Mouse (Mus musculus): ENCODE results near the gene Ube2j1. TPM values are rescaled to one million over a fixed set of nuclear protein-coding genes. Genes with fewer than 3 reads are reported as not detected.

Gene Ube2j1
- polyA plus RNA-seq (2011; ENCODE audit: insufficient read depth, insufficient read length, low read depth, missing spikeins): 31.1 and 34.3 TPM in 2 replicates

DNA sequence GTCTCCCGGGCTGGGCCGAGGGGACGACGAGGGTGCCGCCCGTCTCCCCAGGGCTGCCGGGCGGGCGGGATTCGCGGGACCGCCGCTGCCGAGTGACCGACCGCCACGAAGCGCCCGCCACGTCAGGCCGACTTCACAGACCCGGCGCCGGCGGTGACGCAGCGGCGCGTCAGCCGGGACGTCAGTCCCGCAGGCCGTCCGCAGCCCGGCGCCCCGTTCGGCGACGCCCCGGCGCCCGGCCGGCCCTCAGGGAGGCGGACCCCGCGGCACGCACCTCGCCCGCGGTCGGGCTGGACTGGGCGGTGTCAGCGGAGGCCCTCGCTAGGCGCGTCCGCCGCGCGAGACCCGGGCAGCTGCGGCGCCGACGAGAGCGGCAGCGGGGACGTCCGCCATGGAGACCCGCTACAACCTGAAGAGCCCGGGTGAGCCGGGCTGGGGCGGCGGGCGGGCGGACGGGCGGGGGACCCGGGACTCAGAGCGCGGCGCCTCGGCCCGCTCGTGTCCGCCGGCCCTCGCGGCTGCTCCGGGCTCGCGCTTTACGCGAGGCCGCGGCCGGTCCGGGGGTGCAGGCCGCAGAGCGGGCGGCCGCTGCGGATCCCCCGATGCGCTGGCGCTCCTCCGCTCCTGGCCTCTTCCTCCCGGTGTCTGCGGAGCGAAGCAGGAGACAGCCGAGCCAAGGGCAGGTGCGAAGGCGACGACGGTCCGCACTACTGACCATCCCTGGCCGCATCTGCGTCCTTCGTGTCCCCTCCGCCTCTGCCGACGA lies at the start of gene Ube2j1:
TSS of gene Ube2j1 (plus strand) at position 222 of the 766 bp plus-strand sequence.
- Histone ChIP-seq H3K4me1 (ENCODE audit: control insufficient read depth, insufficient read depth, low read length) (no peaks in the 10 kb centered on the region), H3K4me3 (ENCODE audit: low read depth, low read length) (peak within 1 kb of the TSS; percentile 99), H3K36me3 (ENCODE audit: control insufficient read depth, insufficient read depth, low read length, poor library complexity, severe bottlenecking) (no peaks in the 10 kb centered on the region), H3K9me3 (replicated peaks; ENCODE audit: control insufficient read depth, insufficient read depth, low read length, poor library complexity, severe bottlenecking) (peaks cover 3% of the 10 kb centered on the region; the same call in 1 of the 2 replicates), H3K9ac (ENCODE audit: low read depth, poor library complexity, severe bottlenecking) (peak within 1 kb of the TSS; percentile 99), H3K27me3 (ENCODE audit: control insufficient read depth, insufficient read depth, low read length, poor library complexity, severe bottlenecking) (peaks cover 6% of the 10 kb centered on the region), H3K27ac (ENCODE audit: insufficient read depth, low read length) (no peak within 1 kb of the TSS)
- no peak for TF ChIP-seq POLR2A (IDR thresholded peaks at IDR 0.05; ENCODE audit: insufficient read depth, low read length)
- TF ChIP-seq CTCF (IDR thresholded peaks at IDR 0.05; ENCODE audit: low read depth, low read length): no peak
- TF ChIP-seq EP300 (IDR thresholded peaks at IDR 0.05; ENCODE audit: insufficient read depth, low read depth, low read length): no peak

- Histone ChIP-seq H3K27ac (ENCODE audit: insufficient read depth, low read length) (no peak overlapping the region), H3K4me1 (ENCODE audit: control insufficient read depth, insufficient read depth, low read length) (peaks cover 3% of the 10 kb centered on the region), H3K9ac (ENCODE audit: low read depth, poor library complexity, severe bottlenecking) (no peak overlapping the region), H3K4me3 (ENCODE audit: low read depth, low read length) (no peak overlapping the region), H3K9me3 (replicated peaks; ENCODE audit: control insufficient read depth, insufficient read depth, low read length, poor library complexity, severe bottlenecking) (no peaks in the 10 kb centered on the region), H3K36me3 (ENCODE audit: control insufficient read depth, insufficient read depth, low read length, poor library complexity, severe bottlenecking) (no peaks in the 10 kb centered on the region), H3K27me3 (ENCODE audit: control insufficient read depth, insufficient read depth, low read length, poor library complexity, severe bottlenecking) (no peaks in the 10 kb centered on the region; the same call in 1 of the 2 replicates)
- no peak for TF ChIP-seq CTCF (IDR thresholded peaks at IDR 0.05; ENCODE audit: low read depth, low read length)
- no peak for TF ChIP-seq EP300 (IDR thresholded peaks at IDR 0.05; ENCODE audit: insufficient read depth, low read depth, low read length)
- TF ChIP-seq POLR2A (IDR thresholded peaks at IDR 0.05; ENCODE audit: insufficient read depth, low read length): no peak
Measured at GRCm38 (mm10) chr4:32981617-32982016, 49.6 kb upstream of the Ube2j1 start.

DNA sequence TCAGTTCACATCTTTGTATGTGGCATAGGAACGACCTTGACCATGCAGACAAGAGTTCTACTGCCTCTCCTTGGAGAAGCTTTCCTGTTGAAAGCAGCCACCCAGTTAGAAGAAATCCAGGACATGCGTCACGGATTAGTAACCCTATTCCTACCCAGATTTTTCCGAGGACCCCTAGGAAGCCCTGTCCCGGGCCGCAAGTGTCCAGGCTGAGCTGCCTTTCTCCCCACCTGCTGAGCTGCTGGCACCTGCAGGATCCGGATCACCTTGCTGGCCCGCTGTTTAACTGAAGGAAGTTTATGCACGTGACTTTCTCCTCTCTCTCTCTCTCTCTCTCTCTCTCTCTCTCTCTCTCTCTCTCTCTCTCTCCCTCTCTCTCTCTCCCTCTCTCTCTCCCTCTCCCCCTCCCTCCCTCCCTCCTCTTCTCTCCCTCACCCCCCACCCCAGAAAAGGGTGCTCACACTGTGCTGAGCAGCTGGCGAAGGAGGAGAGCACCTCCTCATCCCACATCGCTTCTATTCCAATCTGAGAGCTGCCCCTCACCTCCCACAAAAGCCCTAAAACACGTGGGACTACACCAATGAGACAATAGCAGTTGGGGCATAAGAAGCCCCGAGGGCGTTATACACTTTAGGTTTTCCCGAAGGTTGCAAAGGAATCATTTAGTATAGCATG lies 49.0 kb upstream of the Ube2j1 start:
- TF ChIP-seq CTCF (IDR thresholded peaks at IDR 0.05; ENCODE audit: low read depth, low read length): no peak

DNA sequence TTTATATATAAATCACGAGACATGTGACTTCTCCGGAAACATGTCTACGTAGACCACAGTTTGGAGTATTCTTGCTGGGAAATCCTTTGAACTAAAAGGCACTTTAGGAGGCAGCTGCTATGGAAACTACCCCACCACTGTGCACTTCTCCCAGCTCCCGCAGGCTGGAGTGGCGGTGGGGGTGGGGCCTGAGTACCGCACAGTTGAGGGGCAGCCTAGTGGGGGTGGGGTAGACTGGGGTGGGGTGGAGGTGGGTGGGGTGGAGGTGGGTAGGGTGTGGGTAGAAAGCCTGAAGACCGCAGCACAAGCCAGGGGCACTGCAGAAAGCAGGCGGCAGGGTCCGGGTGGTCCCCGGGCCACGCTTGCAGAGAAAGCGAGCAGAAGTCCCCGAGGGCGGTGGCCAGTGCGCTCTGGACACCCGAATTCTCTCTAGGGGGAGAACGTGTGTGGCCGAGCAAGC lies 48.5 kb upstream of the Ube2j1 start, which contains the start of gene Rragd:
TSS of gene Rragd (plus strand) at position 322 of the 460 bp plus-strand sequence.
- no peaks in the 10 kb centered on the region; the same call in 1 of the 2 replicates for H3K27me3 ChIP-seq (ENCODE audit: control insufficient read depth, insufficient read depth, low read length, poor library complexity, severe bottlenecking)
- no peak within 1 kb of the TSS for H3K27ac ChIP-seq (ENCODE audit: insufficient read depth, low read length)
- peaks cover 3% of the 10 kb centered on the region for H3K4me1 ChIP-seq (ENCODE audit: control insufficient read depth, insufficient read depth, low read length)
- peak within 1 kb of the TSS; percentile 93 for H3K4me3 ChIP-seq (ENCODE audit: low read depth, low read length)
- peak within 1 kb of the TSS; percentile 69 for H3K9ac ChIP-seq (ENCODE audit: low read depth, poor library complexity, severe bottlenecking)
- H3K9me3 ChIP-seq (replicated peaks; ENCODE audit: control insufficient read depth, insufficient read depth, low read length, poor library complexity, severe bottlenecking): no peaks in the 10 kb centered on the region
- no peaks in the 10 kb centered on the region for H3K36me3 ChIP-seq (ENCODE audit: control insufficient read depth, insufficient read depth, low read length, poor library complexity, severe bottlenecking)
- TF ChIP-seq CTCF (IDR thresholded peaks at IDR 0.05; ENCODE audit: low read depth, low read length) (no peak), POLR2A (IDR thresholded peaks at IDR 0.05; ENCODE audit: insufficient read depth, low read length) (no peak), EP300 (IDR thresholded peaks at IDR 0.05; ENCODE audit: insufficient read depth, low read depth, low read length) (no peak)

More for the DNA sequence above, 49.0 kb upstream of the Ube2j1 start:
- no peak overlapping the region for H3K27ac ChIP-seq (ENCODE audit: insufficient read depth, low read length)
- no peaks in the 10 kb centered on the region; the same call in 1 of the 2 replicates for H3K27me3 ChIP-seq (ENCODE audit: control insufficient read depth, insufficient read depth, low read length, poor library complexity, severe bottlenecking)
- H3K4me1 ChIP-seq (ENCODE audit: control insufficient read depth, insufficient read depth, low read length): peaks cover 3% of the 10 kb centered on the region
- H3K4me3 ChIP-seq (ENCODE audit: low read depth, low read length): peak overlapping the region; percentile 30; the same call in 1 of the 2 replicates
- H3K9ac ChIP-seq (ENCODE audit: low read depth, poor library complexity, severe bottlenecking): no peak overlapping the region; the same call in none of the 2 replicates
- no peaks in the 10 kb centered on the region for H3K36me3 ChIP-seq (ENCODE audit: control insufficient read depth, insufficient read depth, low read length, poor library complexity, severe bottlenecking)
- no peaks in the 10 kb centered on the region for H3K9me3 ChIP-seq (replicated peaks; ENCODE audit: control insufficient read depth, insufficient read depth, low read length, poor library complexity, severe bottlenecking)

- TF ChIP-seq EP300 (IDR thresholded peaks at IDR 0.05; ENCODE audit: insufficient read depth, low read depth, low read length): no peak
- Histone ChIP-seq H3K9me3 (replicated peaks; ENCODE audit: control insufficient read depth, insufficient read depth, low read length, poor library complexity, severe bottlenecking) (no peaks in the 10 kb centered on the region), H3K4me3 (ENCODE audit: low read depth, low read length) (peak overlapping the region; percentile 93), H3K27me3 (ENCODE audit: control insufficient read depth, insufficient read depth, low read length, poor library complexity, severe bottlenecking) (no peaks in the 10 kb centered on the region; the same call in 1 of the 2 replicates), H3K4me1 (ENCODE audit: control insufficient read depth, insufficient read depth, low read length) (peaks cover 3% of the 10 kb centered on the region), H3K36me3 (ENCODE audit: control insufficient read depth, insufficient read depth, low read length, poor library complexity, severe bottlenecking) (no peaks in the 10 kb centered on the region), H3K9ac (ENCODE audit: low read depth, poor library complexity, severe bottlenecking) (peak overlapping the region; percentile 69), H3K27ac (ENCODE audit: insufficient read depth, low read length) (no peak overlapping the region)
Measured at GRCm38 (mm10) chr4:32983176-32984155, 47.8 kb upstream of the Ube2j1 start.

Data from ES-Bruce4 (cell line).